Mouse (Mus musculus) ovary, postnatal 10 days (tissue): ENCODE results near the gene Rdh9.
"Not testable (repeated sequence)": the region's sequence is repeated elsewhere in the genome, so short reads cannot be mapped to it uniquely, and the experiment has no call there.

Experiments used
- DNase-seq: peaks from one replicate; pipeline ENCODE4 v3.0.0; 2022; ENCODE audit warnings: low spot score

Rdh9 gene

GRCm38 (mm10) chr10:127759181-127760110, 16.7 kb upstream of the Rdh9 start, which contains the start of the genes Rdh1 and Rdh16f1:
Gene Rdh1 (plus strand): TSS chr10:127759721.
Gene Rdh16f1 (plus strand): TSS chr10:127759787.
- no peak for DNase-seq

- not testable (repeated sequence) for DNase-seq
Measured at GRCm38 (mm10) chr10:127762926-127763325, 13.3 kb upstream of the Rdh9 start.

- no peak for DNase-seq
Measured at GRCm38 (mm10) chr10:127763914-127764680, 12.1 kb upstream of the Rdh9 start.

- no peak for DNase-seq
Measured at GRCm38 (mm10) chr10:127766564-127766963, 9.6 kb upstream of the Rdh9 start.

- DNase-seq, result not testable (repeated sequence)
Measured at GRCm38 (mm10) chr10:127782321-127782720, 6.1 kb downstream of the Rdh9 start.

- not testable (repeated sequence) for DNase-seq
Measured at GRCm38 (mm10) chr10:127785411-127785810, 9.2 kb downstream of the Rdh9 start.

- DNase-seq, result no peak
Measured at GRCm38 (mm10) chr10:127799295-127799694, 23.1 kb downstream of the Rdh9 start.

GRCm38 (mm10) chr10:127800891-127801290, 24.7 kb downstream of the Rdh9 start, which contains the start of gene Rdh16:
Gene Rdh16 (plus strand): TSS chr10:127801152.
- DNase-seq, result no peak

- DNase-seq, result no peak
Measured at GRCm38 (mm10) chr10:127801612-127802011, 25.4 kb downstream of the Rdh9 start.

- no peak for DNase-seq
Measured at GRCm38 (mm10) chr10:127802236-127802635, 26.1 kb downstream of the Rdh9 start.

GRCm38 (mm10) chr10:127804416-127804815, 28.2 kb downstream of the Rdh9 start:
- no peak for DNase-seq

- DNase-seq, result no peak
Measured at GRCm38 (mm10) chr10:127815888-127816287, 39.7 kb downstream of the Rdh9 start.

- DNase-seq, result not testable (repeated sequence)
Measured at GRCm38 (mm10) chr10:127817268-127817910, 41.2 kb downstream of the Rdh9 start.

GRCm38 (mm10) chr10:127821806-127822205, 45.6 kb downstream of the Rdh9 start:
- DNase-seq, result not testable (repeated sequence)

GRCm38 (mm10) chr10:127825386-127825785, 49.2 kb downstream of the Rdh9 start:
- DNase-seq, result no peak

GRCm38 (mm10) chr10:127829121-127829520, 52.9 kb downstream of the Rdh9 start:
- DNase-seq, result no peak

- DNase-seq, result not testable (repeated sequence)
Measured at GRCm38 (mm10) chr10:127834186-127834585, 58.0 kb downstream of the Rdh9 start.

- DNase-seq, result no peak
Measured at GRCm38 (mm10) chr10:127835292-127835691, 59.1 kb downstream of the Rdh9 start.

- not testable (repeated sequence) for DNase-seq
Measured at GRCm38 (mm10) chr10:127837793-127838192, 61.6 kb downstream of the Rdh9 start.

- DNase-seq, result no peak
Measured at GRCm38 (mm10) chr10:127838539-127838938, 62.4 kb downstream of the Rdh9 start.

GRCm38 (mm10) chr10:127840776-127841175, 64.6 kb downstream of the Rdh9 start:
- DNase-seq, result no peak
